Mouse (Mus musculus) midbrain, postnatal 0 days (tissue): Measurements from ENCODE around the gene Ank2. TPM values are rescaled to one million over a fixed set of nuclear protein-coding genes. Genes with fewer than 3 reads are reported as not detected.
"Not testable (repeated sequence)": the region's sequence is repeated elsewhere in the genome, so short reads cannot be mapped to it uniquely, and the experiment has no call there.

Experiments used
- ATAC-seq: fragments of 200-750 bp; cut with Nextera tagmentation; 2 replicates; pipeline ENCODE4 v1.8.0; 2017; ENCODE audit warnings: moderate number of reproducible peaks, mild to moderate bottlenecking, moderate TSS enrichment, moderate library complexity; ENCODE audit not compliant: low FRiP score
- DNase-seq: peaks from one replicate; pipeline ENCODE4 v3.0.0-alpha.2; 2015; ENCODE audit warnings: low spot score
- H3K27ac ChIP-seq: fragments of 300-500 bp; sonication (generic); 2 replicates; pipeline ENCODE4 v1.5.1; 2014; ENCODE audit warnings: low read depth, mild to moderate bottlenecking, low read length, mixed read lengths
- H3K27me3 ChIP-seq: fragments of 300-500 bp; sonication (generic); 2 replicates; pipeline ENCODE4 v1.6.1; 2014; ENCODE audit warnings: low read length, control low read depth, mixed read lengths; ENCODE audit not compliant: insufficient read depth
- H3K36me3 ChIP-seq: fragments of 300-500 bp; sonication (generic); 2 replicates; pipeline ENCODE4 v1.6.1; 2014; ENCODE audit warnings: low read length, control low read depth, mixed read lengths; ENCODE audit not compliant: insufficient read depth
- H3K4me1 ChIP-seq: fragments of 300-500 bp; sonication (generic); 2 replicates; pipeline ENCODE4 v1.6.1; 2014; ENCODE audit warnings: mild to moderate bottlenecking, control low read depth, antibody characterized with exemption, low read length, mixed read lengths; ENCODE audit not compliant: insufficient read depth
- H3K4me2 ChIP-seq: fragments of 300-500 bp; sonication (generic); 2 replicates; pipeline ENCODE4 v1.6.1; 2014; ENCODE audit warnings: low read depth, mild to moderate bottlenecking, low read length, mixed read lengths; ENCODE audit not compliant: poor library complexity, severe bottlenecking
- H3K4me3 ChIP-seq: fragments of 300-500 bp; sonication (generic); 2 replicates; pipeline ENCODE4 v1.5.1; 2014; ENCODE audit warnings: low read depth, mild to moderate bottlenecking, low read length, moderate library complexity
- H3K9ac ChIP-seq: fragments of 300-500 bp; sonication (generic); replicated peaks from 2 replicates; pipeline ENCODE4 v1.6.1; 2014; ENCODE audit warnings: mild to moderate bottlenecking, low read length, moderate library complexity, mixed read lengths; ENCODE audit not compliant: poor library complexity, severe bottlenecking
- H3K9me3 ChIP-seq: fragments of 300-500 bp; sonication (generic); 2 replicates; pipeline ENCODE4 v1.6.1; 2016; ENCODE audit warnings: low read length, control low read depth
- CTCF ChIP-seq: IDR thresholded peaks from 2 replicates; pipeline ENCODE4 v1.5.1; 2016; ENCODE audit warnings: antibody characterized with exemption, mild to moderate bottlenecking
- WGBS: fragments of 180-500 bp; shearing (Covaris S2); extraction: QIAGEN DNeasy Blood & Tissue Kit; methylation state at CpG from one replicate; pipeline ENCODE4 v1.1.7; 2014; 5-methylcytosine and 5-hydroxymethylcytosine counted together
- polyA plus RNA-seq: library from polyadenylated mRNA; unstranded; fragments of >200 nt; fragmentation: Nextera tagmentation; extraction: Ambion mirVana; gene quantifications from 2 replicates; pipeline ENCODE4 v1.2.1, GENCODE M21; 2015
- total RNA-seq: library from RNA; depleted of rRNA; stranded (reverse); fragments of >200 nt; gene quantifications from 2 replicates; pipeline ENCODE4 v1.2.3, GENCODE M21; 2014

Gene Ank2
- total and polyA plus RNA-seq, 2 experiments from 2014 or later, result 200 to 623 TPM

DNA sequence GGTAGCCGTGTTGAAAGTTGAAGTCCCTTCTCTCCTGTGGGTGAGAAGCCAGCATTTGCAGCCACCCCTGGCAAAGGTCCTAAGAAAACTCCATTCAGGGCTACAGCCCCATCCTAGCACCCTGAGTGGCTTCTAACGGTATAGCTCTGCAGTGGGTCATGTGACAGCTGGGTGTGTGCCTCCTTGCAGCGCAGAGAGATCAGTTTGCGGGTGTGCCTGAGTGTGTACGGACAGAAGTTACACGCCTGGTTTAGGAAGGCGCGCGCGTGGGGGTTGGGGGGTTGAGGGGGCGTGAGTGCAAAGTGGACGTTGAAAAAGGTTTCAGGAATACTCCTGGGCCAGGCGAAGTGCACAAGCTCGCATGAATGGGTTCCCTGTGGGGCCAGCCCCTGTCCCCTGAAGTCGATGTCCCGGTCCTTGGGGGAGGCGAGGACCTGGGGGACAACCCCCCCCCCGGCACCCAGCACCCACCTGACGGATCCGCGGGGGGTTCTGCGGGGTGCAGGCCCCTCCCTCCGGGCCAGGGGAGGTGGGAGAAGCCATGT lies 881 bp downstream of the Ank2 start:
- H3K27me3 ChIP-seq, result no peaks in the 10 kb centered on the region
- 2% methylated on average over 23 of the region's 23 CpGs for WGBS
- H3K27ac ChIP-seq, result peak overlapping the region; percentile 70
- peak overlapping the region; percentile 89 for H3K9ac ChIP-seq
- no peaks in the 10 kb centered on the region for H3K9me3 ChIP-seq
- no peaks in the 10 kb centered on the region for H3K4me1 ChIP-seq
- no peaks in the 10 kb centered on the region for H3K36me3 ChIP-seq
- H3K4me3 ChIP-seq, result peak overlapping the region; percentile 82
- no peak for TF ChIP-seq CTCF
- H3K4me2 ChIP-seq, result peak overlapping the region; percentile 91
- DNase-seq (peak; percentile 60), ATAC-seq (peak; percentile 76)

DNA sequence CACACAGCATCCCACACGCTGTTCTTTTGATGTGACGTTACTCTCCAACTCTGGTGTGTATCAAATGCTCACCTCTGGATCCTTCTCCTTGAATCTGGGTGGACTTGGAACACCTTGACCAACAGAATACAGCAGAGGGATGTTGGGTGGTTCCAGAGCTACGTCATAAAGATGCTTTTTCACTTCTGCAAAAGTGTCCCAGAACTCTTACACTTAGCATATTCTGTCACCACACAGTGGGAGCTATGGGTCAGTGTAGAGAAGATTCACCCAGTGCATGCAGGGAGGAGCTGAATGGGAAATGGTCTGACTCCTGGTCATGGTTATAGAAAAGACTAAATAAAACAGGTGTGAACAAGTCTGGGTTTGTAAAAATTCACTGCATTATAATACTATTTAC lies 6.5 kb downstream of the Ank2 start:
- Histone ChIP-seq H3K4me1 (no peaks in the 10 kb centered on the region), H3K27me3 (no peaks in the 10 kb centered on the region), H3K4me3 (no peak overlapping the region), H3K4me2 (no peak overlapping the region), H3K27ac (no peak overlapping the region), H3K9ac (no peak overlapping the region), H3K36me3 (no peaks in the 10 kb centered on the region), H3K9me3 (no peaks in the 10 kb centered on the region)
- ATAC-seq (no peak), DNase-seq (no peak)
- WGBS, result 93% methylated on average over 3 of the region's 3 CpGs
- no peak for TF ChIP-seq CTCF

DNA sequence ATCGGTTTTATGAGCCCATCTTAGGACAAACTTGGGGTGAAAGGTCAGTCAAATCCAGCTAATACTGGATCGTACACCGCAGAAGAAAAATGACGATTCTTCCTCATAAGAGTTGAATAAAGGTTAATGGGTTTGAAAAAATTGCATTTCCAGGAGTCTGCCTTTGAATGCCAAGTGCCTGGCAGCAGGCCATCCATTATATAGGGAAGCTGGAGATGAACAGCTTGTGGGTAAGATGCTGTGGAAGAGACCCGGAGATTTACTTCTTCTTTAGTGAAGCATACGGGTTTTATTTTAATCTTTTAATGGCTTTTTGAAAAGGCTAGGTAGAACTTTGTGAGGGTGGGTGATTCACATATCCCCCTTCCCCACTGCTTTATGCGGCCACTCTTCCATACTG lies 11.8 kb downstream of the Ank2 start:
- Histone ChIP-seq H3K4me3 (no peak overlapping the region), H3K27me3 (no peaks in the 10 kb centered on the region), H3K9ac (no peak overlapping the region), H3K9me3 (no peaks in the 10 kb centered on the region), H3K27ac (no peak overlapping the region), H3K4me2 (no peak overlapping the region), H3K36me3 (no peaks in the 10 kb centered on the region), H3K4me1 (no peaks in the 10 kb centered on the region)
- TF ChIP-seq CTCF, result no peak
- WGBS, result 53% methylated on average over 7 of the region's 7 CpGs
- DNase-seq (peak; percentile 28), ATAC-seq (no peak)

DNA sequence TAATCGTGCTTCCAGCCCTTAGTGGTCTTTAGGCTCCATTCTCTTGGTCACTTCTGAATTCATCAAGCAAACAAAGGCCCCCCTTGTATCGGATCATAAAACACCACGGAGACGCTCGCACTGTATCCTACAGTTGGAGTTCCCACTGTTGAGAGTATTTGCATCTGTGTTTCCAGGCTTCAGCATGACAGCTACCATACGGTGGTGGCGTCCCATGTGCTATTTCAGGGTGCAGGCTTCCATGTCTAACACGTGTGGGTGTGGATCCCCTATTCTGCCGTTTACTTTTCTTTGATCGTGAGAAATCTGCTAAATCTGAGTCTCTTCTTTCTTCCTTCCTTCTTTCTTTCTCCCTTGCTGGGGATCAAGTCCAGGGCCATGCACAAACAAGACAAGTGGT lies 14.0 kb downstream of the Ank2 start:
- H3K36me3 ChIP-seq, result no peaks in the 10 kb centered on the region
- H3K9me3 ChIP-seq, result no peaks in the 10 kb centered on the region
- no peak overlapping the region for H3K27ac ChIP-seq
- no peak overlapping the region for H3K4me3 ChIP-seq
- ATAC-seq (no peak), DNase-seq (no peak)
- no peak overlapping the region for H3K9ac ChIP-seq
- no peak for TF ChIP-seq CTCF
- no peaks in the 10 kb centered on the region for H3K27me3 ChIP-seq
- no peak overlapping the region for H3K4me2 ChIP-seq
- H3K4me1 ChIP-seq, result no peaks in the 10 kb centered on the region
- WGBS, result 70% methylated on average over 10 of the region's 10 CpGs

DNA sequence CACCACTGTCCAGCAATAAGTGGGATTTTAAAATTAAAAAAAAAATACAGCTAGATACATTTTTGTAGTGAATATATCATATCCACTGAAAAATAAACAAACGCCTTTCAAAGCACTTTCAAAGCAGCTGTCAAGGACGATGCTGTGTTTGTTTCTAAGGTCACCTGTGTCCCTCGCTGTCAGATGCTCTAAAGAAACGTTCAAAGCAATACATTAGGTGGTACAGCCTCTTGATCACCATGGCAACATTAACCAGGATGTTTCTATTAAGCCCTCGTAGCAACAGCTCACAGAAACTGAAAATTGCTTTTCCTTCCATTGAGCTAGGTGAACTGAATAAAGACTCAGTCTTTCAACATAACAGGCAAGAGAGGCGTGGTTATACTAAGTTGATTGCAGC lies 17.5 kb downstream of the Ank2 start:
- TF ChIP-seq CTCF, result no peak
- DNase-seq (peak; percentile 29), ATAC-seq (no peak)
- Histone ChIP-seq H3K4me3 (no peak overlapping the region), H3K4me1 (no peaks in the 10 kb centered on the region), H3K4me2 (no peak overlapping the region), H3K9ac (no peak overlapping the region), H3K27me3 (no peaks in the 10 kb centered on the region), H3K36me3 (no peaks in the 10 kb centered on the region), H3K27ac (no peak overlapping the region), H3K9me3 (no peaks in the 10 kb centered on the region)
- 42% methylated on average over 6 of the region's 6 CpGs for WGBS

DNA sequence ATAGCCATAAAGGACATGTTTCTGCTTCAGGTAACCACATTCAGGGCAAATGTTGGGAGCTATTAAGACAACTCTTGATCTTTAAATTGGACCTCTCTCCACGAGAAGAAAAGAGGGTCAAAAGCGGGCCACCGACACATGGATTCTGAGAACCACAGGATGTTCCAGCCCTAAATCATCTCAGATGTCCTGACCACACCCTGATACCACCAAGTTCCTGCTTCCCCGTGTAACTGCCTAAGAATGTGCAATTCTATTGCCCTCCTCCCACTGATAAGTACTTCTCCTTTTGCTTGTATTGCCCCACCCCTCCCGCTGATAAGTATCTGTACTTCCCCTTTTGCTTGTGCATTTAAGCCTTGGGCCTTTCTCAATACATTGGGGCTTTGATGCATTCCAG lies 18.8 kb downstream of the Ank2 start:
- not testable (repeated sequence) for H3K4me2 ChIP-seq, H3K27me3 ChIP-seq, ATAC-seq, H3K36me3 ChIP-seq, H3K9me3 ChIP-seq, H3K4me3 ChIP-seq, H3K27ac ChIP-seq, H3K9ac ChIP-seq, H3K4me1 ChIP-seq, DNase-seq
- 81% methylated on average over 5 of the region's 5 CpGs for WGBS
